Mouse (Mus musculus): ENCODE measurements at regions not wholly inside any gene's neighbourhood (a gene's known extent, or its start where the extent isn't known, plus 50 kb on each side); places are given as distances from the start of the nearest gene placed in this dataset.
"Not testable (repeated sequence)": the region's sequence is repeated elsewhere in the genome, so short reads cannot be mapped to it uniquely, and the experiment has no call there.

GRCm38 (mm10) chr8:20015411-20016081 is 112.4 kb downstream of the Gm31371 start:
- not testable (repeated sequence) for TF ChIP-seq CTCF (IDR thresholded peaks at IDR 0.05; ENCODE audit: low read depth, low read length); POLR2A (IDR thresholded peaks at IDR 0.05; ENCODE audit: extremely low read depth, insufficient read depth, low read length)

Data from liver, adult 2 months (tissue).